Mouse (Mus musculus) E14TG2a.4 (cell line): Measurements from ENCODE around the gene Trp53i11.

Source experiments
- H3K27me3 ChIP-seq: 2 replicates; pipeline ENCODE4 v1.6.1; 2014; ENCODE audit warnings: low read length, control low read depth; ENCODE audit not compliant: insufficient read depth
- H3K36me3 ChIP-seq: 2 replicates; pipeline ENCODE4 v1.6.1; 2014; ENCODE audit warnings: low read length, control low read depth; ENCODE audit not compliant: insufficient read depth
- H3K4me1 ChIP-seq: replicated peaks from 2 replicates; pipeline ENCODE4 v1.6.1; 2014; ENCODE audit warnings: low read depth, low read length, control low read depth
- H3K4me3 ChIP-seq: replicated peaks from 2 replicates; pipeline ENCODE4 v1.5.1; 2014; ENCODE audit warnings: mild to moderate bottlenecking, low read length
- H3K9me3 ChIP-seq: 2 replicates; pipeline ENCODE4 v1.6.1; 2014; ENCODE audit warnings: low read length, control low read depth
- CTCF ChIP-seq: conservative IDR thresholded peaks from 2 replicates; pipeline ENCODE4 v1.5.1; 2014; ENCODE audit warnings: low read length
- NANOG ChIP-seq: IDR thresholded peaks from 2 replicates; pipeline ENCODE4 v1.6.1; 2014; ENCODE audit warnings: borderline replicate concordance, low read length, mixed read lengths
- POU5F1 ChIP-seq: IDR thresholded peaks from 2 replicates; pipeline ENCODE4 v1.6.1; 2014; ENCODE audit warnings: low read length, borderline replicate concordance

Trp53i11 gene

DNA sequence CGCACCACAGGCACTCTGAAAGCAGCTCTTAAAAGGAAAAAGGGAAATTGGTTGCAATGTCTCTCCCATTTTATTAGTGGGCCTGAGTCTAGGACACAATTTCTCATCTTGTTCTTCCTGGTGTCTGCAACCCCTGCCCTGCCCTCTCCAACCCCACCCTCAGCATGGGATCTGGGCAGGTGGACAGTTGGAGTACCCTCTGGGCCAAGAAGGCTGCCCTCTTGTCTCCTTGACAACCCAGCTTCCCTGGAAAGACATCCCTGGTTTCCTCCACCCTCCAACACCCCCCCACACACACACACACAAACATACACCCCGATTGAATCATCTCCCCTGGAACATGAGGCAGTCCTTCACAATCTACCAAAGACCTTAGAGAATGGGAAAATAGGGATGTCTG lies 11.6 kb upstream of the Trp53i11 start:
- TF ChIP-seq POU5F1 (no peak), CTCF (no peak), NANOG (no peak)
- peaks cover 44% of the 10 kb centered on the region for H3K27me3 ChIP-seq

DNA sequence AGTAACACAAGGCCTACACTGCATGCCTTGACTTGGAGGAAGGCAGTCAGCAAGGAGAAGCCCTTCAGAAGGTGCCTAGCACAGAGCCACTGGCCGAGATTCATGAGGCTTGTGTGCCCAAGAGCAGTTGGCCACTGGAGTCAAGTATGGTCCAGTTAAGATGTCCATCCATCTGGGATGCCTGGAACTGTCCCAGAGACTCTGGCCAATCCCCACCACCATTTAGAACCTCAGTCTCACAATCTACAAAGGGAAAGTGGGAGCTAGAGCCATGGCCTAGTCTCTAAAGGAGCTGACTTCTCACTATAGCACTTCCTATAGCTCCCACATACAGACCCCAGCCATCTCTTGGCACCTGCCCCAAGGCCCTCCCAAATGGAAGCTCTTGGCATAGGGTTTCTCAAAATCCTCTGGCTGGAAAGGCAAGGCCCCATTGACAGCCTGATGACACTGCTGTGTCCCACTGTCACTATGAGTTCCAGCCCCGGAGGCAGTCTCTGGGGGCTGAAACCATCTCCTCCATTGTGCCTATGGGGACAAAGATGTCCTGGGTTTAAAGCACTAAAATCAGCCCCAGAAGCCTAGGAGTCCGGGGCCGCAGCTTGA lies 11.1 kb upstream of the Trp53i11 start:
- Histone ChIP-seq H3K4me3 (peak overlapping the region; percentile 71), H3K36me3 (no peaks in the 10 kb centered on the region), H3K27me3 (peaks cover 39% of the 10 kb centered on the region), H3K4me1 (peaks cover 93% of the 10 kb centered on the region), H3K9me3 (no peaks in the 10 kb centered on the region)
- TF ChIP-seq NANOG (no peak), CTCF (no peak), POU5F1 (no peak)

More for the DNA sequence above, 11.6 kb upstream of the Trp53i11 start:
- H3K36me3 ChIP-seq: no peaks in the 10 kb centered on the region
- peak overlapping the region; percentile 71; the same call in 1 of the 2 replicates for H3K4me3 ChIP-seq
- no peaks in the 10 kb centered on the region for H3K9me3 ChIP-seq
- peaks cover 95% of the 10 kb centered on the region for H3K4me1 ChIP-seq

DNA sequence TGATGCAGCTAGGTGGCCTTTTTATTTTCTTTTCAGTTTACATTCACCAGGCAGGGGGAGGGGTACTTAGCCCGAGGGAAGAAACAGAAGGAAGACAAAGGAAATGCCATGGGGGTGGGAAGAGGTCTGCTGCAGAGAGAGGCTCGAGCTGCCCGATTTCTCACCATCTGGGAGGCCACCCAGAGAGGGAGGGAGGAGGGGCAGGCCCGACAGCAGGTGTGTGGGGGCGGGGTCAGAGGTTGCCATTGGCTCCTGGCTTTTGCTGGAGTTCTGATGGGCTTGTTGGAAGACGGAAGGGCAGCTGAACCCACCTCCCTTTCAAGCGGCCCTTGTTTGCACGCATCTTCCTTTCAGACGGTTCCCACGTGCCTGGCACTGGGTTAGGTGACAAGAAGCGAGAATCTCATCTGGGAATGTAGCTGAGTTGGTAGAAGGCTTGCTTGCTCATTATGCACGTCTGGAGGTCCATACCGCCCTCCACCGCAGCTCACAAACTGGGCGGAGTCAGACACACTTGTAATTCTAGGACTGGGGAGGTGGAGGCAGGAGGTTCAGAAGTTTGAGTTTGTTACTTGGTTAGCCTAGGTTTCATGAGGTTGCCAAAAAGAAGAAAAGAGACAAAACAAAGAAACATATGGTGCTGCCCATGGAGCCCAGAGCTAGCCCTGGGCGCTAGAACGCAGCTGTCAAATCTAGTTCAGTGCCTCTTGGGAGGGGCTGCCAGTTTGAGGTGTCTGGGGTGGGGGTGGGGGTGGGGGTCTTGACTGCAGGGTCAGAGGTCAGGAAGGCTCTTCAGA lies 10.3 kb upstream of the Trp53i11 start:
- TF ChIP-seq POU5F1 (no peak), NANOG (peak; percentile 4; the same call in 1 of the 2 replicates)
- H3K4me3 ChIP-seq: peak overlapping the region; percentile 71
- no peaks in the 10 kb centered on the region for H3K36me3 ChIP-seq
- no peaks in the 10 kb centered on the region for H3K9me3 ChIP-seq
- peaks cover 31% of the 10 kb centered on the region for H3K27me3 ChIP-seq
- peaks cover 93% of the 10 kb centered on the region for H3K4me1 ChIP-seq

DNA sequence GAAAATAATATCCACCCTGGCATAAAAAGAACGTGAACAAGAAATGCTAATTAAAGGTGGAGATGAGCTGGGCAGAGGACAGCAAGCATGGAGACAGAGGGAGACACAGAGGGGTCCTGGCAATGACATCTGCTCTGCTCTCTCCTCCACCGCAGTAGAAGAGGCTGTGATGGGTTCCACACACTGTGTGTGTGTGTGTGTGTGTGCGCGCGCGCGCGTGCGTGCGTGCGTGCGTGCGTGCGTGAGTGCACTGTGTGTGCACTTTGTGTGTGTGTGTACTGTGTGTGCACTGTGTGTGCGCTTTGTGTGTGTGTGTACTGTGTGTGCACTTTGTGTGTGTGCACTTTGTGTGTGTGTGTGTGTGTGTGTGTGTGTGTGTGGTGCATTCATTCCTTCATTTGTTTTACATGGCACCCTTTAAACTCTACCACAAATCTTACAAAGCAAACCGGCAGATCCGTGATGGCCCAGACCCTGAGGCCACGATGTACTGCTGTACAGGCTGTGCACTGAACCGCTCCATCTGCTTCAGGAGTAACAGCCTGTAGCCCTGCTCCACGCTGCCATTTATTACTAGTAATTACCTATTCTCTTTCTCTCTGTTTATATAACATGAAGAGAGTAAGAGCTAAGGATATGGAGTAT lies 9.6 kb upstream of the Trp53i11 start:
- Histone ChIP-seq H3K4me1 (peaks cover 92% of the 10 kb centered on the region), H3K36me3 (no peaks in the 10 kb centered on the region), H3K9me3 (peaks cover 4% of the 10 kb centered on the region), H3K4me3 (no peak overlapping the region), H3K27me3 (peaks cover 31% of the 10 kb centered on the region)
- no peak for TF ChIP-seq CTCF
- TF ChIP-seq POU5F1: no peak
- TF ChIP-seq NANOG: no peak

DNA sequence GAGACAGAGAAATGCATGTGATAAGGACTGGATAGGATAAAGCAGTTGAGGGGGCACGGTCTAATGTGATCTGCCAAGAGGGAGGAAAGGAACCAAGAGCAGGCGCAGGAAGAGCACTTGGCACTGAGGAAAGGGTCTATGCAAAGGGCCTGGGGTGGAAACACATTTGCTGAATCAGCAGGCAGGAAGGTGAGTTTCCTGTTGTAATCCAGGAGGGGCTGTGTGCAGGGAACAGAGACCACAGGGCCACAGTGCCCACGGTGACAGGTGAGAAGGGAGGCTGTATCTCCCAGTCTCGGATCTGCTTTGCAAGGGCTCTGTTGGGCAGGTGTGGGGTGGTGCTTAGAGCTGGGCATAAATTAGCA lies 9.1 kb upstream of the Trp53i11 start:
- Histone ChIP-seq H3K27me3 (peaks cover 28% of the 10 kb centered on the region), H3K4me1 (peaks cover 87% of the 10 kb centered on the region), H3K36me3 (no peaks in the 10 kb centered on the region), H3K4me3 (no peak overlapping the region), H3K9me3 (peaks cover 9% of the 10 kb centered on the region)
- TF ChIP-seq POU5F1 (no peak), NANOG (no peak), CTCF (no peak)

DNA sequence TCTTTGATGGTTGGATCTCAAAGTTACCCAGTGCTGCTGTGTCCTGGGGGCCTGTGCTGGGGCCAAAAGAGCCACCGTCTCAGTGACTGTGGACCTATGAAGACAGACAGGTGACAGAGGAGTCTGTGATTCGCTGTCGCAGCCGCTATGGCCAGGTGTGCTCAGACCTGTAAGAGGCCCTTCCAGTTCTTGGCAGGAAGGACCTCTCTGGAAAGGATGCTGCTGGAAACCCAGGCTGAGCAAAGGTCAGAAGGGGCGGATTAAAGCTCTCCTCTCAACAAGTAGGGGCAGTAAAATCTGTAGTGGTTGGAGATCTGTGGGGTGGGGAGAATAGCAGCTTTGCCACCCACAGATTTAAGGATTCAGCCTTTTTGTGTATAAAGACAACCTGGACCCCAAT lies 7.7 kb upstream of the Trp53i11 start:
- Histone ChIP-seq H3K36me3 (no peaks in the 10 kb centered on the region), H3K9me3 (peaks cover 12% of the 10 kb centered on the region), H3K4me1 (peaks cover 88% of the 10 kb centered on the region), H3K4me3 (peak overlapping the region; percentile 76), H3K27me3 (peaks cover 30% of the 10 kb centered on the region)
- TF ChIP-seq NANOG: no peak
- no peak for TF ChIP-seq POU5F1
- no peak for TF ChIP-seq CTCF

DNA sequence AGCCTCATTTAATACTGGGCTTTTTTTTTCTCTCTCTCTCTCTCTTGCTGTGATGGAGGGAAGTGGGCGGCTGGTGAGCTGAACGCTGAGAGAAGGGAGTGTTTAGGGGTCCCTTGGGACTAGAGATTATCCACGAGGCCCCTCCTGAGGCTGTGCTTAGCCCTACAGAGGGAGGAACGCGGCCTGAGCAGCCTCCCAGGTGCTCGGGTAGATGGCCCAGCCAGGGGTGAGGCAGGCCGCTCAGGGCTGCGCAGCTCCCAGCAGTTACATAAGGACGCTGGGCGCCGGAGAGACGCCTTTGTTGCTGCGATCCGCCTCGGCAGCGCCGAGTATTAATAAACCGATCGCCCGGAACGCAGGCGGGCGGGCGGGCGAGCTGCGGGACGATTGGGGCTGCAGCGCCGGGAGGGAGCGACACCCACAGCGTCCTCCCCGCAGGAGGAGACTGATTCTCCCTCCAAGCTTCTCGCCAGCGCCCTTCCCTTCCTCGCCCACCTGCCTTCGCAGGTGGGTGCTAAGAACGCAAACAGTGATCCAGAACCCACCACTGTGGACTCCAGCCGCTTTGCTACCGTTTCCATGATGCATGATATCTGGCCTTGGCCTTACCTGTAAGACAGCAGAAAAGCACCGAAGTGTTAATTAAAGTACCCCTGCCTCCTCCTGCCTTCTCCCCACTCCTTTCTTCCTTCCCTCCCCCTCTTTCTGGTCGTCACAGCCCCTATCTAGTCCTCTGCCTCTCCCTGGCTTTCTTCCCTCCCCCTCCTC lies 7.1 kb upstream of the Trp53i11 start:
- Histone ChIP-seq H3K4me1 (peaks cover 88% of the 10 kb centered on the region), H3K27me3 (peaks cover 36% of the 10 kb centered on the region), H3K9me3 (peaks cover 12% of the 10 kb centered on the region), H3K4me3 (peak overlapping the region; percentile 76), H3K36me3 (no peaks in the 10 kb centered on the region)
- no peak for TF ChIP-seq NANOG
- no peak for TF ChIP-seq CTCF
- TF ChIP-seq POU5F1: no peak

DNA sequence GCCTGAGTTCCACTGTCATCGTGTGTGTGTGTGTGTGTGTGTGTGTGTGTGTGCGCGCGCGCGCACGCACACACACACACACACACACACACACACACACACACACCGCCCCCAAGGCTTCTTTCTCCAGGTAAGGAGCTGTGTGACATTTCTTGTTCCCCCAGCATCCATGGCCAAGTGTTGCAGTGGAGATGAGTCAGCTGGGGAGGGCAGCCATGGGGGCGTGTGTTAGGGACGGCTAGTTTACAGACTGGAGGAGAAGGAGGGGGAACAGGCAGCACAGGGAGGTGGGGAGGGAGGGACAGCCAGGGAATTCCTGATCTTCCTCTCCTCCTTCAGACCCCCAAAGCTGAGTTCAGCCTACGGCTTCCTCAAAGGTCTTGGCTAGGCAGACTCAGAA lies 4.5 kb upstream of the Trp53i11 start:
- TF ChIP-seq NANOG: no peak
- TF ChIP-seq CTCF: no peak
- no peak for TF ChIP-seq POU5F1
- Histone ChIP-seq H3K36me3 (no peaks in the 10 kb centered on the region), H3K4me3 (no peak overlapping the region), H3K4me1 (peaks cover 83% of the 10 kb centered on the region), H3K9me3 (peaks cover 12% of the 10 kb centered on the region), H3K27me3 (peaks cover 60% of the 10 kb centered on the region)
